9 mouse cellular contexts compared by ENCODE assay signal in genomic region chr3:90668846-90669245, GRCm38 (mm10). TPM values are rescaled to one million over a fixed set of nuclear protein-coding genes. Genes with fewer than 3 reads are reported as not detected.
DNase-seq lines count a peak whose midpoint lies in the region; ATAC-seq lines count a peak whose summit lies in the region.
"Had no signal": no experiment of that assay in that cellular context is flagged by ENCODE, and none has a peak within 500 bp of the region (broad histone marks: within the 10 kb centered on the region; RNA-seq: fewer than 3 reads in every experiment).

TSS of gene S100a8 (plus strand) at chr3:90668978.

- WGBS in forebrain, embryonic 16.5 days = 51% methylated on average over 8 of the region's 8 CpGs

- H3K27me3 ChIP-seq in forebrain, embryonic 16.5 days (replicated peaks; ENCODE audit: control insufficient read depth, insufficient read depth, low read length) = no peaks in the 10 kb centered on the region

- ATAC-seq in hematopoietic stem cell, adult 5-6 weeks (replicated peaks in 1 of 2; ENCODE audit: insufficient read depth in 1 of 2, low FRiP score in 2 of 2, low TSS enrichment in 1 of 2, low read depth in 1 of 2, poor library complexity in 2 of 2, severe bottlenecking in 2 of 2) = peak; percentile 65 to 66; a peak in 3 of 4 replicates
- ATAC-seq in megakaryocyte, adult 5-6 weeks (ENCODE audit: poor library complexity, severe bottlenecking) = peak; percentile 70
- ATAC-seq in forebrain, embryonic 16.5 days = no peak
- no peak for ATAC-seq in CD4-positive, CD25-positive, alpha-beta regulatory T cell, adult 4 months

- H3K4me3 ChIP-seq in forebrain, embryonic 16.5 days (replicated peaks; ENCODE audit: low read length) = no peak within 1 kb of the TSS

- H3K9me3 ChIP-seq in forebrain, embryonic 16.5 days (ENCODE audit: control insufficient read depth, low read length) = no peaks in the 10 kb centered on the region

- H3K36me3 ChIP-seq in forebrain, embryonic 16.5 days (ENCODE audit: control insufficient read depth, insufficient read depth) = no peaks in the 10 kb centered on the region

- H3K4me2 ChIP-seq in forebrain, embryonic 16.5 days (ENCODE audit: low read length) = no peak within 1 kb of the TSS

- no peak within 1 kb of the TSS for H3K9ac ChIP-seq in forebrain, embryonic 16.5 days (replicated peaks; ENCODE audit: low read depth, low read length)

- no peak within 1 kb of the TSS for H3K27ac ChIP-seq in forebrain, embryonic 16.5 days (ENCODE audit: low read length)

- peak; percentile 22 for DNase-seq in left cerebral cortex, postnatal 4 days
- DNase-seq in left cerebral cortex, adult 18-20 months (ENCODE audit: low spot score in 2 of 2) = no peak
- no peak for DNase-seq in adrenal gland, postnatal 4 days (ENCODE audit: low spot score in 2 of 2)
- no peak for DNase-seq in cerebellum, adult 8-10 months

- intact Hi-C loops in left cerebral cortex, postnatal 4 days (cut with DNase I) = no loop called here

- H3K4me1 ChIP-seq in forebrain, embryonic 16.5 days (replicated peaks; ENCODE audit: control insufficient read depth, insufficient read depth, low read length) = no peaks in the 10 kb centered on the region

RNA-seq across cellular contexts. Expression of gene S100a8, which starts in this region (rescaled TPM):
- 1 to 10 TPM; 1.5 to 1.7 TPM for total RNA-seq in left cerebral cortex, postnatal 4 days (2021)
- total RNA-seq in left cerebral cortex, adult 18-20 months (2021) = 1 to 10 TPM in 1 of 2 experiments, not detected in 1; 2.6 TPM
- 100 to 1,000 TPM in 1 of 2 experiments, 10 to 100 TPM in 1; 48.2 to 155 TPM for total RNA-seq in adrenal gland, postnatal 4 days (2021)
- 2,013 and 6,407 TPM in 2 replicates for total RNA-seq in hematopoietic stem cell, adult 5-6 weeks (2017)
- total RNA-seq in megakaryocyte, adult 5-6 weeks (2015) = 16,705 and 21,369 TPM in 2 replicates
- total RNA-seq in megakaryocyte, adult 5-6 weeks (2017) = 18,572 and 19,307 TPM in 2 replicates
- polyA plus RNA-seq in forebrain, embryonic 16.5 days (2015; fragmentation: Nextera tagmentation; extraction: Ambion mirVana) = 1.8 and 5.4 TPM in 2 replicates
- polyA plus RNA-seq in CD4-positive, CD25-positive, alpha-beta regulatory T cell, adult 4 months (2017; shearing (Covaris generic)) = not detected
- total RNA-seq: adrenal gland, adult 18-20 months had no signal

Comparison
In these comparisons a context has a peak if more than half of its experiments do, and no peak if none do; other contexts are left out.
1. RNA of gene S100a8 (total RNA-seq): 16,705 to 21,369 TPM in megakaryocyte, adult 5-6 weeks, 2,013 to 6,407 TPM in hematopoietic stem cell, adult 5-6 weeks and 48.2 to 155 TPM in adrenal gland, postnatal 4 days; 2.6 TPM in left cerebral cortex, adult 18-20 months and 1.5 to 1.7 TPM in left cerebral cortex, postnatal 4 days; every median in the first group is over 10 times any median in the second.
2. RNA of gene S100a8 (total RNA-seq): 16,705 to 21,369 TPM in megakaryocyte, adult 5-6 weeks and 2,013 to 6,407 TPM in hematopoietic stem cell, adult 5-6 weeks; 48.2 to 155 TPM in adrenal gland, postnatal 4 days; every median in the first group is over 10 times any median in the second.
3. ATAC-seq: peak in hematopoietic stem cell, adult 5-6 weeks (2 of 2) and megakaryocyte, adult 5-6 weeks (single experiment); none in forebrain, embryonic 16.5 days (single experiment) and CD4-positive, CD25-positive, alpha-beta regulatory T cell, adult 4 months (single experiment).